Mouse (Mus musculus) cerebellum, postnatal 4 days (tissue): ENCODE results near the gene Tspan14.

Experiments used
- DNase-seq, 2 experiments: peaks; one replicate each; pipeline ENCODE4 v3.0.0; 2022; ENCODE audit warnings: low spot score in 2 of 2, mixed read lengths in 1 of 2

The Tspan14 gene

DNA sequence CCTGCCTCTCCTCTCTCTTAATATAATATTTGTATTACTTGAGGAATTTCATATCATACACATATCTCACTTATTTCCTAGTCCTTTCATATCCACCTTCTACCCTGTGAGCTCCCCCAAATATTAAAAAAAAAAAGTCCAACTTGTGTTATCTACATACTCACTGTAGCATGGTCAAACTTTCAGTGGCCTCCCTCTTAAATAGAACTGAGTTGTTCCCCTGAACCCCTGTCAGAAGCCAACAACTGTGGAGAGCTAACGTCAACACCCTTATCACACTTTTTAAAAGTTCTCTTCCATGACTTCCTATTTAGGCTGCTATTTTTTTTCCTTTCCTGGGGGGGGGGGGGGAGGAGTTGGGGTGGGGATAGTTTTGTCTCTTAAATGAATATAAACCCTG, 80.9 kb downstream of the Tspan14 start:
- no peak for DNase-seq

DNA sequence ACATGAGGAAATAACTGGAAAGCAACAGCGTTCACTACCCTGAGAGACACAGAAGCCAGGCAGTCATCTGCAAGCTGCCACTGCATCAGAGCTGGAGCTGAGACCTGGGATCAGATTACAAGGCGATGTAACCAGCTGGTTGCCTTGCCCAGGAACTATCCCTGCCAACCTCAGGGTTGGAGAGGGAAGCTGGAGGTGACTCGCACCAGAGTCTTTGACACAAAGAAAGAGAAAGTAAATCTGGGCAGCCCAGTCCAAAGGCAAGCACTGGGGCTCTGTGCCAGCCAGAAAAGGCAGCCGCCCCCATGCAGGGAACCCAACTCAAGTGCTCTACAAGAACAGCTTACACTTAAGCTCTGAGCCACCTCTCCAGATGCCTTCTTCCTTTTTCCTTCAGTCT, 81.4 kb downstream of the Tspan14 start:
- DNase-seq: no peak

DNA sequence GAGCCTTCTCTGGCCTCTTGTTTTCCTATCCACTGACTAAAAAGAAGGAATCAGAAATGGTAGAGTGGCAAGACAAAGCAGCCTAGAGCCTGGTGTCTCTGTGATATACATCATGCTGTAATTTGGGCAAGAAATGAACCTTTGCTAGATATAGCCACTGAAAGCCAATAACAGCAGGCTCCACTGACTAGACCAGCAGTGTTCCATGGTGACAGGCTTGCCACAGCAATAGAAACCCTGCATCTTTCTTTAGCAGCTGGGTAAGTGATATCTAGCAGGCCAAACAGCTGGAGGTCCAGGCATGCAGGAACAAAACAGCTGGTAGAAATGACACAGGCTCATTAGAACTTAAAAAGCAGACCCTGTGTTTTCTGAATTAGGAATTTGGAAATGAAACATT, 92.0 kb downstream of the Tspan14 start:
- DNase-seq: no peak

DNA sequence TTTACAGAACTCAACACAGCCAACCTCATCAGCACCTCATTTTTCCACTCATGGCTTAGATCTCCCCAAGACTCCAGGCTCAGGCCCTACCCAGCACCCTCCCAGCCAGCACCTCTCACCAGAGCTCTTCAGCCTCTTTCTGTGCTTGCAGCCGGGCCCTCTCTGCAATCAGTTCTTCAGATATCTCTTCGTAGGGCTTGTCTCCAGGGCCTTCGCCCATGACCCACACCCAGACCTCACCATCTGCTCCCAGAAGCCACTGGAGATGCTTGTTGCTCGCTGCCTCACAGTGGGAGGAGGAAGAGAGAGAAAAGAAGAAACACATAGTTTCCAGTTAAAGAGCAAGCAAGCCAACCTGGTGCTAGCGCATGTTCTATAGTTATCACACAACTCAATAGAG, 92.6 kb downstream of the Tspan14 start:
- DNase-seq: no peak

DNA sequence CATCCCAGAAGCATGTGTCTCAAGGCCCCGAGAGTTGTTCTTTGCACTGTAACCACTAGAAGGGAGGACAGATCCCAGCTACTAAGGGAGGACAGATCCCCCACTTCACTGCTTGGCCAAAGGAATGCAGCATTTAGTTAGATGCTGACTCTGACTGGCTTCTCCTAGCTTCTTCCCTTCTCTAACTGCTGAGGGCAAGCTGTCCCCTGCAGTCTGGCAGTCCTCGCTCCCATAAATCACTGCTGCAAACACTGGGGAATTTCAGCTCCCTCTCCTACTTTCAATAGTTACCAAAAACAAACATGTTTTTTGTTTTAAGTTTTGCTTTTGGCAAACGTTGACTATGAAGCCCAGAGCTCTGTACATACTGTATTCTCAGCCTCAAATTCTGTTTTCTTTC, 96.0 kb downstream of the Tspan14 start:
- no peak for DNase-seq

DNA sequence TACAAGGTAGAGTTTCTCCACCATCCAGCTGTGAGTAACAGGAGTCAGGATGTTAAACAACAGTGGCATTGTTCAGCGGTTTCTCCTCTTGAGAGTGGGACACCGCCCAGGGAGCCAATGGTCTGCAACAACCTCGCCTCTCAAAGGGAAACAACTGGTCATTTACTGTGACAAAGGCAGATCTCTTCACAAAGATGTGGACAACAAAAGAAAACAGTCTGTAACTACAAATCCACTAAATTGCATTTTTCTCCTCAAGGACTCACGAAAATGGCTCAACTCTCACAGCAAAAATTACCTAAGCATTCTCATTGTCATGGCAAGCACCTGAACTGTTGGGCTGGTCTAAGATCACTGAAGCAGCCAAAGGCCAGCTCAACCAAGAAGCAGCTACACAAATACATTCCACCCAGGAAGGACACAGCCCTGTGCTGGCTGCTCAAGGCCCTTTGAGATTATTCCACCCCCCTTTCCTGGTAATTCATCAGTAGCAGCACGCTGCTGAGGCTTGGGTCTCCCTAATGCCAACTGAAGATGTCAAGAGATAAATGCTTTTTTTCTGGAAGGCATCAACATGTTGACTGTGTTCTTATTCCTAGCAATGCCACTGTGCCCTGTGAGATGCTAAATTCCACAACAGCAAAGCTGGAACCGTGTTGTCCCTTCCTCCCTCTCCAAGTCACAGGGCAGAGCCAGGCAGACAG, 101.6 kb downstream of the Tspan14 start:
- no peak for DNase-seq

DNA sequence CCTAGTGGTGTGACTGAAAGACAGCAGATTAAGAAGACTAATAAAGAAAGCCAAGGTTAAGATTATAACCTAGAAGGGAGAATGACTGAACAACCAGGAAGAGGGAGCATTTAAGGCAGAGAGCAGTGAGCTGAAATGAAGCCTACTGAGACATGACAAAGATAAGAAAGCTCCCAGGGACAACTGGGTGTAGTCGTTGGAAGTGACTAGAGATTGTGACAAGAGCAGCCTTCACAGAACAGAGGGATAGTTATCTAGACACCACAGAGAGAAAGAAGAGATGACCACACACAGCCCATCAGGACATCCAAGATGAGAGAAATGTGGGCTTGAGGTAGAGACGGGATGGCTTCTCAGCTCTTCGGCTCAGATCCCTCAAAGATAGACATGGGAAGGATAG, 102.9 kb downstream of the Tspan14 start:
- DNase-seq: no peak

DNA sequence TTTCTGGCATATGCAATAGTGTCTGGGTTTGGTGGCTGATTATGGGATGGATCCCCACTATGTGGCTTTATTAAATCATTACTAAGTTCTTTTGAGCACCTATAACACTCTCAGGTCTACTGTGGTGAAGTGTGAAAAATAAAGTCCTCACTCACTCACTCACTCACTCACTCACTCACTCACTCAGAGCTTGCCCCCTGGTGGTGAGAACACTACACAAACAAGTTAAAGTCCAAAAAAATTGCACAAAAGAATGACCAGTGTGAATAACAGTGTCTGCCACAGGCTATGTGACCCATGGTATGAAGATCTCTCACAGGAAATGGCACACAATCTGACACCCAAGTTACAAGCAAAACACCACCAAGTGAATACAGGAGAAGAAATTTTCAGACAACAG, 103.6 kb downstream of the Tspan14 start:
- no peak for DNase-seq
